Mouse (Mus musculus): ENCODE measurements at regions not wholly inside any gene's neighbourhood (a gene's known extent, or its start where the extent isn't known, plus 50 kb on each side); places are given as distances from the start of the nearest gene placed in this dataset.

- DNase-seq (ENCODE audit: low read depth in 1 of 2, low spot score in 2 of 2): no peak
Observed at GRCm38 (mm10) chr6:84266736-84267135, 258.3 kb downstream of the Dysf start.

GRCm38 (mm10) chr6:84264681-84265080 is 256.3 kb downstream of the Dysf start:
- DNase-seq (ENCODE audit: low read depth in 1 of 2, low spot score in 2 of 2): no peak

- no peak for DNase-seq (ENCODE audit: low read depth in 1 of 2, low spot score in 2 of 2)
Observed at GRCm38 (mm10) chr6:84263686-84264085, 255.3 kb downstream of the Dysf start.

GRCm38 (mm10) chr6:84262766-84263165 is 254.4 kb downstream of the Dysf start:
- no peak for DNase-seq (ENCODE audit: low read depth in 1 of 2, low spot score in 2 of 2)

- DNase-seq (ENCODE audit: low read depth in 1 of 2, low spot score in 2 of 2): no peak
Observed at GRCm38 (mm10) chr6:84261483-84261882, 253.1 kb downstream of the Dysf start.
